Mouse (Mus musculus) CD4-positive naive resting alpha-beta T cell, adult 76 days (primary cell): ENCODE data around the gene Acss3. TPM values are rescaled to one million over a fixed set of nuclear protein-coding genes. Genes with fewer than 3 reads are reported as not detected.

Experiments
- total RNA-seq: library from RNA; stranded (reverse); gene quantifications from one replicate; pipeline ENCODE4 v1.2.4, GENCODE M21; 2023

Acss3 gene
- total RNA-seq = not detected

DNA sequence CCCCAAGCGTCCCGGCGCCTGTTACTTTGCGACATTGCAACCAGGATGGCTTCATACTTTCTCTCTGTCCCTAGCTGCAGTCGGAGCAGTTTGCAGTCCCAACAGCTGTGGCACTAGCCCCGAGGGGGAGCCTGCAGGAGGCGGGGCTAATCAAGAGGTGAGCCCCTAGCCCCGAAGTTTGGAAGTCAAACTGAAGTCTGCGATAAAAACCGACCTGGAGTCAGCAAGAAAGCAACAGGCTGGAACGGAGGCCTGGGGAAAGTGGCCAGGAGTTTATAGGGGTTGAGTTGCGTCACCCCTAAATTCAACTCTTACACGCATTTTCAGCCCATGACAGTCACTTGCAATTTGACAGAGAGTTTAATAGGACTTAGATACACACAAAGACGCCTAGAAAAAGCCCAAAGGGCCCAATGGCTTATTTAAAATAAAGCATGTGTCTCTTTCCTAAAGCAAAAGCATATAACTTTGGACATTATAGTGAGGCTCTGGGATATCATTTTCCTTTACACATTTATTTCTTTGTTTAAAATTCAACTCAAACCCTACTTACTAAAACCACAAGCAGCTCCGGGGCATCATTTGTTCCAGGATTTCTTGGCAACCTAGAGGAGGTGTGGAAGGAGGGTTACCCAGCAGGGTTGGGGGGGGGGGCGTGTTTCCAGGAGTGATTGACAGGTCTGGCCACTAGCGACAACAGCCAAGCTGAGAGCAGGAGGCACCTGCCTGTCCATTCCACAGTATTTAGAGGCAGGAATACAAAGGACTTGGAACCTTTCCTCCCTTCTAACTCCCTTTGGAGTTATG is at the start of gene Acss3:
Acss3 (minus strand) TSS at position 140 of the 807 bp plus-strand sequence.

Other genes with a start within 250 kb of the Acss3 start
- not detected for gene Lin7a, start 148.0 kb upstream of the Acss3 start, total RNA-seq